Mouse (Mus musculus) activated CD4-positive, CD25-positive, alpha-beta regulatory T cell, adult 9 weeks (primary cell): ENCODE measurements around the gene Gm3173. TPM values are rescaled to one million over a fixed set of nuclear protein-coding genes. Genes with fewer than 3 reads are reported as not detected.

ENCODE experiments used
- polyA plus RNA-seq: library from polyadenylated mRNA; unstranded; fragments of 100-300 nt; shearing (Covaris generic); gene quantifications from one replicate; pipeline ENCODE4 v1.2.1, GENCODE M21; 2017

Gene Gm3173
- 1.8 TPM for polyA plus RNA-seq

GRCm38 (mm10) chr14:4430692-4431091 is at the start of gene Gm3173:
TSS of gene Gm3173 (plus strand) at chr14:4430992.

GRCm38 (mm10) chr14:4397226-4397625 is 33.6 kb upstream of the Gm3173 start, which contains the start of gene Gm3159:
TSS of gene Gm3159 (plus strand) at chr14:4397526.

GRCm38 (mm10) chr14:4414965-4415835 is 15.6 kb upstream of the Gm3173 start, which contains the start of gene Gm3164:
TSS of gene Gm3164 (plus strand) at chr14:4415448.

GRCm38 (mm10) chr14:4481445-4481844 is 50.7 kb downstream of the Gm3173 start, which contains the start of gene Gm3182:
TSS of gene Gm3182 (plus strand) at chr14:4481745.

GRCm38 (mm10) chr14:4555105-4555504 is 124.3 kb downstream of the Gm3173 start, which contains the start of gene Gm3047:
TSS of gene Gm3047 (plus strand) at chr14:4555405.

Other genes starting within 250 kb of the Gm3173 start
- gene Gm2974, start 248.4 kb upstream of the Gm3173 start, polyA plus RNA-seq: 3.0 TPM
- gene Gm3138, start 181.4 kb upstream of the Gm3173 start, polyA plus RNA-seq: not detected
- gene Gm3149, start 113.7 kb upstream of the Gm3173 start, polyA plus RNA-seq: not detected
- gene 2610042L04Rik, start 96.2 kb upstream of the Gm3173 start, polyA plus RNA-seq: 3.4 TPM
- not detected for gene Gm3159, start 33.5 kb upstream of the Gm3173 start, polyA plus RNA-seq
- gene Gm3164, start 15.5 kb upstream of the Gm3173 start, polyA plus RNA-seq: 3.0 TPM
- gene Gm3182, start 50.8 kb downstream of the Gm3173 start, polyA plus RNA-seq: not detected
- gene Gm3047, start 124.4 kb downstream of the Gm3173 start, polyA plus RNA-seq: not detected
- gene Gm8159, start 201.4 kb downstream of the Gm3173 start, polyA plus RNA-seq: not detected
- not detected for gene Gm3239, start 233.2 kb downstream of the Gm3173 start, polyA plus RNA-seq